Mouse (Mus musculus): ENCODE measurements at regions not wholly inside any gene's neighbourhood (a gene's known extent, or its start where the extent isn't known, plus 50 kb on each side); places are given as distances from the start of the nearest gene placed in this dataset.
A peak's percentile ranks its signal among the peaks of the same experiment; 100 is the strongest.
"Not testable (repeated sequence)": the region's sequence is repeated elsewhere in the genome, so short reads cannot be mapped to it uniquely, and the experiment has no call there.

- peak; percentile 62 to 69 for DNase-seq (ENCODE audit: low spot score in 2 of 2)
- intact Hi-C loops (cut with DNase I) = not testable (repeated sequence)
Measured at GRCm38 (mm10) chr12:20614766-20615165, 375.5 kb upstream of the Asap2 start.
